Mouse (Mus musculus) B cell, adult 62 days (primary cell): ENCODE measurements around the gene Tmbim6. TPM values are rescaled to one million over a fixed set of nuclear protein-coding genes. Genes with fewer than 3 reads are reported as not detected.

ENCODE experiments used
- total RNA-seq: library from RNA; stranded (reverse); gene quantifications from 4 replicates; pipeline ENCODE4 v1.2.4, GENCODE M21; 2023

Tmbim6 gene
- 418 to 446 TPM (median 428 TPM) in 4 replicates for total RNA-seq

GRCm38 (mm10) chr15:99392486-99393385 is at the start of gene Tmbim6:
Gene Tmbim6 (plus strand): TSS chr15:99392882.

DNA sequence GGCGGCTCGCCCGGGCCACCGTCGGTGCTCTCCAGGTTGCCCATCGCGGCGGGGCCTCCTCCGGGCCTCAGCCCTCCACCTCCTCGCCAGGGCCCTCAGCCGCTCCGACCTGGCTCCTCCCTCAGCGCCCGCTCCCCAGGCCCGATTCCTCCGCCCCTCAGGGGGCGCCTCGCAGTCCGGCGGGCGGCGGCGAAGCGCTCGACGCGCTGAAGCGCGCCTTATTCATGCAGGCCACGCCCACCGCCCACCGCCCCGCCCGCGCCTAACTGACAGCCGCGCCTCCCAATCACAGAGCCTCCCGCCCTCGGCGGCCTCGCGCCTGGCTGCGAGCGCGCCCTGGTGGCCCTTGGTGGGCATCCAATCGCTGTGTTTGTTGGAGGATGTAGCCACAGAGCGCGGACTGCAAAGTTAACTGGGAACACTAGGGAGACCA is 22.4 kb upstream of the Tmbim6 start, which contains the start of gene Fmnl3:
Fmnl3 (minus strand) TSS at position 224 of the 433 bp plus-strand sequence.

GRCm38 (mm10) chr15:99457606-99458401 is 65.1 kb downstream of the Tmbim6 start, which contains the start of gene Nckap5l:
Gene Nckap5l (minus strand): TSS chr15:99457748.

Other genes with a start within 250 kb of the Tmbim6 start
- gene Kcnh3, start 168.0 kb upstream of the Tmbim6 start, total RNA-seq: 1.9 to 3.0 TPM (median 2.6 TPM) in 4 replicates
- gene Mcrs1, start 140.9 kb upstream of the Tmbim6 start, total RNA-seq: 128 to 169 TPM (median 146 TPM) in 4 replicates
- gene Prpf40b, start 97.8 kb upstream of the Tmbim6 start, total RNA-seq: 17.9 to 24.3 TPM (median 22.4 TPM) in 4 replicates
- not detected in 4 replicates for gene Fam186b, start 97.0 kb upstream of the Tmbim6 start, total RNA-seq
- gene Fmnl3, start 22.4 kb upstream of the Tmbim6 start, total RNA-seq: 140 to 146 TPM (median 144 TPM) in 4 replicates
- 7.0 to 10.5 TPM (median 8.3 TPM) in 4 replicates for gene Nckap5l, start 64.9 kb downstream of the Tmbim6 start, total RNA-seq
- 5.0 to 6.7 TPM (median 6.3 TPM) in 4 replicates for gene Bcdin3d, start 81.8 kb downstream of the Tmbim6 start, total RNA-seq
- not detected in 4 replicates for gene Faim2, start 135.3 kb downstream of the Tmbim6 start, total RNA-seq
- not detected in 4 replicates for gene Aqp2, start 186.2 kb downstream of the Tmbim6 start, total RNA-seq
- gene Aqp5, start 197.9 kb downstream of the Tmbim6 start, total RNA-seq: not detected in 4 replicates
- gene Aqp6, start 208.5 kb downstream of the Tmbim6 start, total RNA-seq: not detected in 4 replicates